Mouse (Mus musculus): ENCODE results near the gene Gm6034. TPM values are rescaled to one million over a fixed set of nuclear protein-coding genes. Genes with fewer than 3 reads are reported as not detected.
"Not testable (repeated sequence)": the region's sequence is repeated elsewhere in the genome, so short reads cannot be mapped to it uniquely, and the experiment has no call there.

Gene Gm6034
- total RNA-seq, 2 experiments from 2014 or later: not detected

- no peak for DNase-seq (ENCODE audit: low spot score in 2 of 2)
Observed at GRCm38 (mm10) chr17:36022922-36023321, 19.8 kb upstream of the Gm6034 start.

GRCm38 (mm10) chr17:36023710-36024654, 18.8 kb upstream of the Gm6034 start:
- no peak for DNase-seq (ENCODE audit: low spot score in 2 of 2)

- DNase-seq (ENCODE audit: low spot score in 2 of 2): no peak
Observed at GRCm38 (mm10) chr17:36025197-36025596, 17.6 kb upstream of the Gm6034 start.

GRCm38 (mm10) chr17:36025901-36026300, 16.9 kb upstream of the Gm6034 start:
- no peak for DNase-seq (ENCODE audit: low spot score in 2 of 2)

- DNase-seq (ENCODE audit: low spot score in 2 of 2): no peak
Observed at GRCm38 (mm10) chr17:36027663-36028062, 15.1 kb upstream of the Gm6034 start.

GRCm38 (mm10) chr17:36028879-36029619, 13.7 kb upstream of the Gm6034 start:
- DNase-seq (ENCODE audit: low spot score in 2 of 2): no peak

GRCm38 (mm10) chr17:36030046-36030702, 12.6 kb upstream of the Gm6034 start:
- DNase-seq (ENCODE audit: low spot score in 2 of 2): not testable (repeated sequence)

GRCm38 (mm10) chr17:36030703-36031582, 11.8 kb upstream of the Gm6034 start:
- not testable (repeated sequence) for DNase-seq (ENCODE audit: low spot score in 2 of 2)

GRCm38 (mm10) chr17:36031583-36032331, 11.0 kb upstream of the Gm6034 start:
- DNase-seq (ENCODE audit: low spot score in 2 of 2): peak; percentile 29 to 58

GRCm38 (mm10) chr17:36032351-36032875, 10.3 kb upstream of the Gm6034 start, which contains the start of gene H2-T23:
H2-T23 (minus strand) TSS chr17:36032855.
- not testable (repeated sequence) for DNase-seq (ENCODE audit: low spot score in 2 of 2)

GRCm38 (mm10) chr17:36034524-36034923, 8.2 kb upstream of the Gm6034 start:
- not testable (repeated sequence) for DNase-seq (ENCODE audit: low spot score in 2 of 2)

GRCm38 (mm10) chr17:36035010-36035638, 7.6 kb upstream of the Gm6034 start:
- peak; percentile 53 to 63 for DNase-seq (ENCODE audit: low spot score in 2 of 2)

GRCm38 (mm10) chr17:36036126-36036525, 6.6 kb upstream of the Gm6034 start:
- not testable (repeated sequence) for DNase-seq (ENCODE audit: low spot score in 2 of 2)

- not testable (repeated sequence) for DNase-seq (ENCODE audit: low spot score in 2 of 2)
Observed at GRCm38 (mm10) chr17:36040604-36041003, 2.2 kb upstream of the Gm6034 start.

GRCm38 (mm10) chr17:36042055-36042454, 706 bp upstream of the Gm6034 start:
- DNase-seq (ENCODE audit: low spot score in 2 of 2): not testable (repeated sequence)

- DNase-seq (ENCODE audit: low spot score in 2 of 2): no peak
Observed at GRCm38 (mm10) chr17:36043286-36043685, 525 bp downstream of the Gm6034 start.

GRCm38 (mm10) chr17:36057927-36058326, 15.2 kb downstream of the Gm6034 start:
- DNase-seq (ENCODE audit: low spot score in 2 of 2): not testable (repeated sequence)

GRCm38 (mm10) chr17:36058362-36058761, 15.6 kb downstream of the Gm6034 start, which contains the start of gene Gm11127:
Gm11127 (minus strand) TSS chr17:36058371.
- not testable (repeated sequence) for DNase-seq (ENCODE audit: low spot score in 2 of 2)

- peak; percentile 93 to 95 for DNase-seq (ENCODE audit: low spot score in 2 of 2)
Observed at GRCm38 (mm10) chr17:36060829-36061228, 18.1 kb downstream of the Gm6034 start.

Data from layer of hippocampus, postnatal 10 days (tissue).